Mouse (Mus musculus): ENCODE measurements around the gene Cadps. TPM values are rescaled to one million over a fixed set of nuclear protein-coding genes. Genes with fewer than 3 reads are reported as not detected.

The Cadps gene
- polyA plus RNA-seq, 2 experiments from 2014 or later = 0.38 TPM; not detected in 1

DNA sequence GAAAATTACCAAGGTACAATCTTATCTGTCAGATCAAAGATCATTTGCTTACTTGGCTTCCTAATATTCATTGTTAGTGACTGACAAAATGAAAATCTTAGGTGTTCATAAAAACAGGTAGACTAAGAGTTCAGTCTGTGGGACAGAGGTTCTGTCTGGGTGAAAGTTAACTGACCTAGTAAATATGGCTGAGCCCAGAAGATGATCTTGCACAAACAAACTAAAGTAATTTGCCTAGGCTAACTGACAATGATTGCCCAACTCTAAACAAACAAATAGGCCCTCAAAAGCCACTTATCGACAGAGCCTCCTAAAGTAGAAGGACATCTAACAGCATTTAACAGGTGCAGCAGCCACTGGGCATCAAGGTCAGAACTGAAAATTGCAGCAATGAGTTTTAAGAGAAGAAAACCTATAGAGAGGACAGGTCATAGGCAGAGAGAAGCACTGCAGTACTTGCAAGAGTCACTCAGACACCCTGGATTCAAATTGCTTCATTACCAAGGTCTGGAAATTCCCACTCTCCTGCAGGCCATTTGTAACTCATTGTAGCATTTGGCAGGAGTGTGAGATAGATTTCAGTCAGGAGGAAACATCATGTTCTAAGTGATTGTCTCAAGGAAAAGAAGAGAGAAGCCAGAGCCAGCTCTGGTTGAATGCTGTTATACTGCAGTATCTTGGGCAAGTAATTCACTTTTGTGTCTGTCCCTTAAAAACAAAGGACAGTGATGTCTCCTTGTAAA is 100.3 kb downstream of the Cadps start:
- ATAC-seq = no peak

DNA sequence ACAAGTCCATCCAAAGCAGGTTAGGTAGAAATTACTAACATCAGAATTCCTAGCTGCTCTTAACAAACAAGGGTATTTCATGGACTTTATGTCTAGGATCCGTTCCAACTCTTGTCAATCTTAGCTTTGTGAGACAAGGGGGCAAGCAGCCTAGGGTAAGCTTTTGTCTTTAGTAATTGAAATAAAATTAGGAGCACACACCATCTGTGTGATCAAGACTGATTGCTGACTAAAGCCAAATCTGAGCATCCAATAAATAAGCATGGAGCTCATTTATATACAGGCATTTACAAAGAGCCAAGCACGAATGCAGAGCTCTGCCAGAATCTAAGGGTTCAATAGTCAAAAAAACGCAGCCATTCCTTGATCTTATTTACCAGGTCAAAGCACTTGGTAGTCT is 104.1 kb downstream of the Cadps start:
- no peak for ATAC-seq

DNA sequence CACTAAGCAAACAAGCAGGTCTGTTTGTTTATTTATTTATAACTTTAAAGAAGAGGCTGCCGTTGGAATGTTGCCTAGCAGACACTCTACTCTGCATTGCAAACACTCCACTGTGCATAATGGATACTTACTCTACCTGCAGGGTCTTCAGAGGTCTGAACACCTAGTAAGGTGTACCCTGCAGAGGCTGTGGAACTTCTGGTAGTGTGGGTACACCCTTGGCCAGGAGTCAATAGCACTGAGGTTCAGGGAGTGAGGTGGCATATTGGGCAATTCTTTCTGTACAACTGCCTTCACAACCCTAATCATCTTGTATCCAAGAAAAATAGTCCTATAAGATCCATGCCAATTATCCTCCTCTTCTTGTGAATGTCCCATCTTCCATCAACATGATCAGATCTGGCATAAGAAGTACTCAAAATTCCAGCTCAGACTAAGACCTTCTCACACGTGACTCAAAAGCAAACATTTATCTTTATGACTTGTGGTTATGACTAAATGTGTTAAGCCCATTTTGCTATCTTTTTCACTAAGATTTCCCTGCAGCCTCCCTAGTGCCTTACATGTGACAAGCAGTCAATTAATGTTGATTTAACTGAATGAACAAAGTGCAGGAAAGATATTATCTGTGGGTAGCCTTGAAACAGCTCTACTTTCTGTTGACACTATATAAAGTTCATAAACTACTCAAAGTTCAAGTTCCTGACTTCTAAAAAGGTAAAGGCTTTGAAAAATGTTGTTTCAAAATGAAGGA is 106.8 kb downstream of the Cadps start:
- ATAC-seq = no peak

DNA sequence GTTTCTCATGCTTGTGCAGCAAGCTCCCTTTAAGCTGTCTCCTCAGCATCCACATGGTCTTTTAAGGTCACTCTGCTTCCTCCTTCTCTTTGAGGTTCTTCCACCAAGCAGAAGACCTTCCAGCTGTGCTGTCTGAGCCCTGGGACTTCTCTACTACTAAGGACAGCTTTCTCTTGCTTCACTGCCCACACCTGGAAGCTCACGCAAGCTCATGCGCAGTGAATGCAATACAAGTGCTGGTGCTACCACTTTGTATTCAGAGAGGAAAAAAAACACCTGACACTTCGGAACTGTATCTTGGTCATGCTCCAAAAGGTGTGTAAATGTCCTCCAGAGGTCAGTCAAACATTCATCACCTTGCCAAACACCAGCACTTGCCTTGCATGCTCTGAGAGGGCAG is 115.5 kb downstream of the Cadps start:
- no peak for ATAC-seq

DNA sequence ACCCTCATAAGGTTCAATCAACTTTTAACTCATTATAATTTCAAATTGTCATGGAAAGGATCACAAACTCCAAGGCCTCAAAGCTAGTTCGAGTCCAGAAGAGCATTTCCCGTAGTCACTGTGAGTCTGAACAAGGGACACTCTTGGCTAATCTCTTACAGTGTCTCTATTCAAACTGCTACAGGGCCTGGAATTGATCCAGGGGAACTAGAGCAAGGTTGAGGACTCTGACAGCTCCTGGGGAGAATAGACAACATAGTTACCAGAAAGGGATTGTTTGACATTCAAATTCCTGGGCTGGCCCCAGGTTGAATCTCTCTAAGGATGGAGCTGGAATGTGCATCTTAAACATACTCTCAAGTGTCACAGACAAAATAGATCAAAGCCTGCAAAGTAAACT is 118.4 kb downstream of the Cadps start:
- no peak for ATAC-seq

DNA sequence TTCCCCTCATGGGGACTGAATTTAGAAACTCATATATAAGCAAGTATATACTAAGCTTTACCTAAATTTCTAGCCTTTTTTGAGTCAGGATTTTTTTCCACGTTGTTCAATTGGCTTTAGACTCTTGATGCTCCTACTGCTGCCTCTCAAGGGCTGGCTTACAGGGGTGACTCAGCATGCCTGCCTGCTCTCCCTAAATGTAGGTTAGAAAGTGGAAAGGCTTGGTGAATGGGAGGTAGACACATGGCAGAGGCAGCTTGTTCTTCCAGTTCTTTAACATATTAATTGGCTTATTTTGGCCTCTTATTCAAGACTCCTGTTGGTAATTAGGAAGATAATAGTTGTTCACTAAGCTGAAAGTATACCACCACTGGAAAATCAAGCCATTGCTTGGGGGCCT is 132.7 kb downstream of the Cadps start:
- ATAC-seq = no peak

DNA sequence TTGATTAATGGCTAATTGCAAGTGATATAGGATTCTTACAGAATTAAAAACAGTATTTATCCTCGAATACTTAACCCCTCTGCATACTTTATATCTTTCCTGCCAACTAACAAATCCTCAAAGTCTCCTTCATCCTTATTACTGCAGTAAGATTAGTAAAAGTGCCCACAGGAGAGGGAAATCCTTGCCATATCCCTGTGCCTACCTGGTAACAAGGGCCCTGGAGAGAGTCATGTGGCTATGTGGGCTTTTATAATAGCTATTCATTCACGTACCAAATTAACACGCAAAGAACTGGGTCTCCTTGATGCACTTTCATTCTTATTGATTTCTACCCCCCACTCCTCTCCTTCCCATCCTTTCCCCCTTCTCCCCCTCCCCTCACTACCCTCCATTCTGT is 137.9 kb downstream of the Cadps start:
- ATAC-seq = no peak

DNA sequence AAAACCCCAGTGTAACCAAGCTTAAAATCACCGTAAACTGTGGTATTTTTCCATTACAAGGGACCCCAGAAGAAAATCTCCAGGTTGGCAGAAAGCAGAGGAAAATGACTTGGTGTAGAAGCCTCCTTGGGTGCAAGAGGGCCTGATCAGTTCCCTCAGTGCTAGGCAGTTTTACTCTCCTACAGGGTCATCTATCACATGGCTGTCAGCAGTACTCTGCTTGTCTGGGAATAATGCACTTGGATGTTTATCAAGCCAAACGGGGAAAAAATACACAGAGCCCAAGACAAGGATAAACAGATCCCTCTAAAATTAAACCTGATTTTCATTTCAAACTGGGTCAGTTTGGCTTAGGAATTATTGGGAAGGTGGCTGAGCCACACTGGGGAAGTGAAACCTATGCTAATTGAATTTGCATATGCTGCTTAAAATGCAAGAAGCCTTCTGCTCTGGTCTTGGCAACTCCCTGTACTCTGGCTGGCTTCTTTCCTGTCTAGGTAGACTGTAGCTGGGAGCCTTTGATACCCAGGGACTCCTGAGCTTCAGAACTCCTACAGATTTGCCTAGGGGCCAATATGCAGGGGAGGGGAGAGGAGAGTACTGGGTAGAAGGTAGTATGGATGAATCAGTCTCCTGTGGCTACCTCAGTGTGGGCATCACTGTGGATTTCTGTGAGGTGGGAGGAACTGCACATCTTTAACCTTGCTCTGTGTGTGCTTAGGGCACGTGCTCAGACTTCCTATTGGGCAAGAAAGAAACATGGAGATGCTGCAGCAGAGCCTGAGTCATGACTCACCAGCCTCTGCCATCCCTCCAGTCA is 141.8 kb downstream of the Cadps start:
- no peak for ATAC-seq

DNA sequence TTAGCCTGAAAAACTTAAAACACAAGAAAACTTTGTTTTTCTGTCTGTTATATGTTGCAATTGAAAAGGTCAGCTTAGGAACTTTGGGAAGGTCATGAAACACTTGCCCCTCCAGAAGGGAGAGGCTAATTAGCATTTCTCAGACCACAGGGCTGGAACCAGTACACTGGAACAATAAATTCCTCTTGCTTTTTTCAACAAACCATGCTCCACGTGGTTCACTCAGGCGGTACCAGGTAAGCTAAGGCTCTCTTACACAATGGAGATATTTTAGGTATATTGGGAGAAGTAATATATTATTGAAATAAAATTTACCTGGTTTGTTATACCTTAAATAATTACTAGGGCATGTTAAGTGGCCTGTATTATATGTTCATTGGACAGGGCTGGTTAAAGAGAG is 161.4 kb downstream of the Cadps start:
- ATAC-seq = no peak

DNA sequence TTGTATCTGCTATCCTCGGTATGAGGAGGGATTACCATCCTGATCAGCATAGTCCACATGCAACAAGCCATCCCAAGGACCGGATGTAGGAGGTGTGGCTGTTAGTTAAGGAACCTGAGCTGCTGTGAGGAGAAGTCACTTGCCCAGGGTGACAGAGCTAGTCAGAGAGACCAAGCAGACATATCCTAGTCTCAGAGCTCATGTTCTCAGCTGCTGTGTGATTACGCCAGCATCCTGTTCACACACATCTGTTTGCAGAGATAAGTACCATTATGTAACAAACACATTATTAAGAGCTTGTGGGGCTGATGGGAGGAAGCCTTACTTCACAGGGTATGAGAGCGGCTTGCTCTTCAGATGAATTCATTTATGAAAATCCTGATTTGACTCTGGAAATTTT is 165.5 kb downstream of the Cadps start:
- ATAC-seq = no peak

DNA sequence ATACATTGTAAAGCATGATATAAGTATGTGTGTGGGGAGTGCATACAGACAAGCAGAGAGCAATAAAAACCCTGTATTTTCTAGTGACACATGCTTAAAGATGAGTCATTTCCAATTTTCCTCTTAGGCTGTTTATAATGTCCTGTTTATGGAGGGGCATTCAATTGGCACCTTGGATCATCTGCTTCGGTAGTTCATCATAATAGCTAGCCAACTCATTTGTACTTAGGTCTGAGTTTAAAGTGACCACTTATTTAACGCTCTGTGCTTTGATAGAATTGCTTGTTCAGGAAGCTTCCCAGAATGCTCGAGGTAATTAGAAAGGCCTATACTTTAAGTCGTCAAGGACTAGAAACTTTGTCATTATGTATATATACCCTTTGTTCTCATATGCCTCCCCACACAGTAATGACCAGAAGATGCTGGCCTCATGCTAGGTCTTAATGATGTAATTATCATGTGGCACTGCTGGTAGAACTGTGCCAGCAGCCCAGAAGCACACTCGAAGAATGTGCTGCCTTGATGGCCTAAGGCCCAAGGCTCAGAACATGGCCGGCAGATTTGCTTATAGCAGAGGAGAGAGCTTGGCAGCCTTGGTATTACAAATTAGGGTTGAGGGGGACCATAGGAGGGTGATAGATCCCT is 179.9 kb downstream of the Cadps start:
- ATAC-seq = no peak

DNA sequence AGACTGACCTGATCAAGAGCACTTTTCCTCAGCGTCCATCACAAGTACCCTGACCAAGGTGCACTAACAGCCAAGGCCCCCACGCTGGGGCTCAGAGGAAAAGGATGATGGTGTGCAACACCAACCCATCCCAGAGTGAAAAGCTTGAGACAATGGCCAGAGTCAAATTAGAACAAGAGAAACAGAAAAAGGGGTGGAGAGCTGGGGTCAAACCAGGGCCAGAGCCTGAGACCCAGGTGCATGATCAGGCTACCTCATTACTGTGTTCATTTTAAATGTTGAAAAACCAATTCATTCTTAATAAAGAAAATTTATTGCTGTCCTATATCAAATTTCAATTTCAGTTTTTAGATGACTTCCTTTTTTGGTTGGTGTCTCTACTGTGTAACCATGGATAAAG is 184.1 kb downstream of the Cadps start:
- ATAC-seq = no peak

DNA sequence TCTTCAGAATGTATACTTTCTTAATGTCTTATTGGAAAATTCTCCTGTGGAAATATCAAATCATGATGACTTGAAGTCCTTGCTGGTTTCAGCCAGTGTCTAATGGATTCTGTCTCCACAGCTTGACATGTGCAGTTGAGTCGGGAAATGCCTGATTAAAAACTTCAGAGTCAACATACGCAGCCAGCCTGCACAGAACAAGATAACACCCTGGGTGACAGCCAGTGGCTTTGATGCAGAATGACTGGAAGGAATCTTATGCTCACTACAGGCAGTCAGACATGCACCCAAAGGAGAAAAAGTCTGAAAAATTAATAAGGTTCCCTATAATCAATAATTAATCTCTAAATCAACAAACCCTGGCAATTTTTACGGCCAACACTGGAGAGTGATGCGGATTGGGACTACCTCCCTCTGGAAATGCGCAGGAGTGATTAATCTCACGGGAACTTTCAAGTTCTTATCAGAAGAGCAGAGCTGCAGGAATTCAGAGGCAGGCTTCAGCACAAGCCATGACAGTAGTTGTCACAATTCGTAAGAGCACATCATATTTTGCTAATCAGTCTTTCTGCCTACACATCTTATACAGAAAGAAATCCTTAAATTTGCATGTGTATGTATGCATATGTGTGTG is 185.6 kb downstream of the Cadps start:
- ATAC-seq = no peak

DNA sequence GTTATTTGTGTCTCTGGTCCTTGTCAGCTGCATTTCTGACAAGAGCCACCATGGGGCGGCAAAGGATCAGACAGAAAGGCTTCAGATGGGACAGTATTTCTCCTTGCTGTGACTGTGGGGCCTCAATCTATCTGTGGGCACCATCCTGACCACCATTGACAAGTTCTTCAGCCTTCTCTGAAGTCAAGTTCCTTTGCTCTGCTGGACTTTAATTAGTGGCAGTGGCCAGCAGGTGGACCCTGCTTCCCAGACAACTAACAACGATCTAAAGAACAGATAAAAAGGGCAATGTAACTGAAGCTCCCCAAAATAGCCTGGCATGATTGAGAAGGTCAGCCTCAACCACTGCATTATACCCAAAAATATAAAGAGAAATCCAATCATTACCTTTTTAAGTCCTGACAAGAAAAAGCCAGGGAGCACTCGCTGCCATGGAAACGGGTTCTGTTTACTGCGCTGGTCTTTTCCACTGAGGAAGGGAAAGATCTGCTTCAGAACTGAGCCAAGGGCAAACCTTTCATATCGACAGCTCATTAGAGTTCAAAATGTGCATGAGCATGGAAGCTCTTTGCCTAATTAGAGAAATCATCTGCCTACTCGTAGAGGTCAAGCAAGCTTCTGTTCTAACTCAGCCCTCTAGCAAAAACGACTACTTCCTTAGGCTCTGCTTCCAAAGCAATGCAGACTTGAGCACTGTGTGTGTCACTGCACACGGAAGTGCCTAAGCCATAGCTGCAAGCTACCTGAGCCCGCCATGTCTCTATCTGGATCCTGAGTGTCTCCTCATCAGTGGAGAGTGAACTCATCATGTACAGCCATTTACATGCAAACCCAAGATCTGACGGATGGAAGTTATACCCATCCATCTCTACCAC is 198.4 kb downstream of the Cadps start:
- ATAC-seq = no peak

DNA sequence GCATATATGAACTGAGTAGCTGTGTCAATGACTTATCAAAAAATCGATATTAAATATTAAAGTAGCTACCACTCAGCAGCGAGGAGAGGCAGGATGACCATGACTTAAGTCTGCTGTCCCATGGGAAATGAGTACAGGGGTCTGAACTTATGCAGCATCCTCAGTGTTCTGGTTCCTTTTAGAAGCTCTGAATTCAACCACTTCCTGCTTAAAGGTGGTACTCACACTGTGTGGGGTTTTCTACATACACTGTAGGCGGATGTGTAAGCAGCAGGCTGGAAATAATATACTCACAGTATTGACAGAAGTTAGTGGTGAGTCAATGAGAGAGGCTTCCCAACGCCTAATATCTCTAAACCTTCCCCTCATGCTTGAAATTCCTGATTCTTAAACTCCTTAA is 215.9 kb downstream of the Cadps start:
- no peak for ATAC-seq

DNA sequence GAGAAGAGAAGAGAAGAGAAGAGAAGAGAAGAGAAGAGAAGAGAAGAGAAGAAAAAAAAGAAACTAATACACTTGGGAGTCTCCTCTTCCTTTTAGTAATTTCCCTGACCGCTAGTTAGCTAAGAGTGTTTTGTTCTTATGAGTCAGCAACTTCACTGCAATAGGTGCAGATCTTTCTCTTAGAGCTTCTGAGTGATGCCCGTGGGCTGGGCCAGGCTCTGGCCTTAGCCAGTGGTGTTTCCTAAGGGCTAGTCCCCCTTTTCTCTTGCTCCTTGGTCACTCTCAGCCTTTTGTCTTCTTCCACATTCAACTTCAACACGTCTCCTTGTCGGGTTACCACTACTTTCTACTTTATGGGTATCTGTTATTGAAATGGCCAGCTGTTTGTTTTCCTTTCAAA is 216.7 kb downstream of the Cadps start:
- no peak for ATAC-seq

DNA sequence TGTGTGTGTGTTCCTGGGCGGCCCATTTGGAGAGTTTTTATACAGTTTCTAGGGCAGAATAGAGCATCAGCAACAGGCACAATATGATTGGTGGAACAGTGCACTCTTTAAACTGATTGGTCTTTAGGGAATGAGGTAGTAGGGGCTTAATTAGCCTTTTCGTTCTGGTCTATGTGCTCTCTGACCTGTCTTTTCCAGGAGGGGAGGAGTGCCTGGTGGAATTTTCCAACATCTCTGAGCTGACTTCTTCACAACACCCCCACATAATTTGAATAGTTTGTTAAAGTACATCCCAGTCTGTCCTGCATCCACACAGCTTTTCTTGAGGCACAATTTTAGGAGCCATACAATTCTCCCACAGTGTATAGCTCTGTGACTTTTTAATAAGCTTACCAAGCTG is 220.8 kb downstream of the Cadps start:
- no peak for ATAC-seq

DNA sequence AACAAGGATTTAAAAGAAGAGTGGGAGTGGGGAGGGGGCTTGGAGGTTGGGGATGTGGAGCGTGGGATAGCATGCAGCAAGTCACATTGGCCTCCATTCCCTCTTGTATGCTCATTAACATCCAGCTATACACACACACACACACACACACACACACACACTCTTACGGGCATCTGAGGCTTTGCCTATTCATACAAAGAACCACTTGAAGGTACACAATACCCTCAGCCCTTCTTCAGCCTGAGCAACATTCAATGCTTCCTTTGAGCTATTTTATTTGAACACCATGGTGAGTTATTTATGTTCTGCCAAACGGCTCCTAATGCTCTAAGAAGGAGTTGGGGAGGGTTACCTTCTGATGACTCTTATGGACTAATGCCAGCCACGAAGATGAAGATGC is 227.6 kb downstream of the Cadps start:
- ATAC-seq = no peak

DNA sequence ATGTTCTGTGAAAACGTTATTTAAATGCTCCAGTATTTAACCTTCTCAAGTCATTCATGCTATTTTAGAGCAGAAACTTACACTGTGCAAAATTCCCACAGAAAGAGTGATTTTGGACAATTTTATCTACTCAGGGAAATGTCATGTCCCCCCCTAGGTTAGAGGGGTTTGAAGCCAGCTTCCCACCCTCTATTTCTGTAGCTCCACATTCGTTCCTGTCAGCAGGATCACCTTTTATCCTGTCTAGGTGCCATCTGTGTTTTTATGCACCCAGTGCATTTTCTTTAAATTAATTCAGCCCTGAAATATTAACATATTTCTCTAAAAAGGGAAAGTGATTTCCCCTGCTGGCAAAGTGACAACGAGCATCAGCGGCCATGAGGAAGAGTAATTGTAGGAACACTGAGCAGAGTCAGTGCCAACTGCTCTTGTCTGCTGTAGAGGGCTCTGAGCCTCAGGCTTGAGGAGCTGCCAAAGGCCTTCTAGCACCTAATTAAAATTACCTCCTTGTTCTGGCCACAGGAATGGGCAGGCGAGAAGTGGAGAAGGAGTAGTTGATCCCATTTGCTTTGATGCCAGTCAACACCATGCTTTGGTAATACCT is 230.3 kb downstream of the Cadps start:
- no peak for ATAC-seq

DNA sequence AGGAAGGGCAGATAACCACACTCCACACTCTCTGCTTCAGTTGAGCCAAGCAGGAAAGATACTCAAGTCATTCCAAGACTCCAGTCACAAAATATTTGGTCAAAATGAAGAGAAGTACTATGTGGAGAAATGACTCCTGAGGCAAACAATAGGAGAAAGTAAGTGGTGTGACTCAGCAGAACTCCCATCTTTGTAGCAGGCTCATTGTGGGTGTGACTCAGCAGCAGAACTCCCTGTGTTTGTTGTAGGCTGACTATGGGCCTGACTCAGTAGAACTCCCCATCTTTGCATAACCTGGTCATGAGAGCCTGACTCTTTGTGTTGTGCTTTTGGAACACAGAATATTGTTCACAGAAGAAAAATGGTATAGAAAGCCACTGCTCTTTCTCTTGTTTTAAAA is 231.1 kb downstream of the Cadps start:
- no peak for ATAC-seq

DNA sequence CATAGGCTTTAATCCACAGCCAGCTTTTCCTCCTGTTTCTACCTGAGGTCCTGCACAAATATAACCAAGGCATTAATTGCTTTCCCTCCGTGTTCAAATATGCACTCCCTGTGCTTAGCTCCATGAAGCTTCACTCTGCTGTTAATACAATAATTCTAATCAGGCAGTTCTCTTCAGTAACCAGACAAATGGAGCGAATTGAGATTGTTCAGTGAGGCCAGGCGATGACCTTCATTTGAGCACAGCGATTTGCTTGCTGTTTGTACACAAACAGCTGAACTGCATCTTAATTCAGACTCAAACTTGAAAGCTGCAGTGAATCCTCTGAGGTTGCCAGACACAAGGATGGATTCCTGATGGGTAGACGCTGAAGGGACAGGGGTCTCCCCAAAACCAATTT is 239.3 kb downstream of the Cadps start:
- no peak for ATAC-seq
